Mouse (Mus musculus): ENCODE results near the gene Elmo3.
A peak's percentile ranks its signal among the peaks of the same experiment; 100 is the strongest.

DNA sequence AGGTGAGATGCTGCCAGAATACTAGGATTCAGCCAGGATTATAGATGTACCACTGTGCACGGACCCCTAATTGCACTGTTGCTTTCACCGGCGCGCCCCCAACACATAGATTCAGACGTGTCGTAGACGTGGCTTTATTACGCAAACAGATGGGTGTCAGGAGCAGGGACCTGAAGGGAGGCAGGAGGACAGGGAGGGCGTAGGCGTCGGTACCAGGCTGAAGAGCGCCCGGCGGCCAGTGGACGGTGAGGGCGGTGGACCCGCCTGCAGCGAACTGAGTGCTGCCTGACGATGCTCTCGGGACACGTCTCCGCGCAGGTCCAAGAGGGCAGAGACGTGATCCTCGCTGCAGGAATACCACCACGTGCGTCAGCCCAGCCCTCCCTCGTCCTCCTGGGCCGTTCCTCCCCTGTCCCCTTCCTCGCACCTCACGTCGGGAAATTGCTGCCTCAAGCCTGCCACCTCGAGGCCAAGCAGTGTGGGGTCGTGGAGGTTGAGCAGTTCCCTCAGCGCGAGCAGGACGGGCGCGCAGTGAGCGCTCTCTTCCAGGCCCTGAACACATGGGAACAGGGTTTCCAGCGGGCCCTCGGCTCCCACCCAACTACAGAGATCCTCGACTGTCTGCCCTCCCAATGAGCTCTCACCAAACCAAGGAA is 15.5 kb upstream of the Elmo3 start, which contains the start of gene 4931428F04Rik:
- TF ChIP-seq CTCF (conservative IDR thresholded peaks at IDR 0.05; ENCODE audit: insufficient read depth, insufficient read length, low read depth, low read length) (peak; percentile 53), POLR2A (IDR thresholded peaks at IDR 0.05; ENCODE audit: low read depth, low read length) (no peak)

Data from kidney, adult 2 months (tissue).